Mouse (Mus musculus): ENCODE measurements around the gene Slc28a1.

Slc28a1 gene

DNA sequence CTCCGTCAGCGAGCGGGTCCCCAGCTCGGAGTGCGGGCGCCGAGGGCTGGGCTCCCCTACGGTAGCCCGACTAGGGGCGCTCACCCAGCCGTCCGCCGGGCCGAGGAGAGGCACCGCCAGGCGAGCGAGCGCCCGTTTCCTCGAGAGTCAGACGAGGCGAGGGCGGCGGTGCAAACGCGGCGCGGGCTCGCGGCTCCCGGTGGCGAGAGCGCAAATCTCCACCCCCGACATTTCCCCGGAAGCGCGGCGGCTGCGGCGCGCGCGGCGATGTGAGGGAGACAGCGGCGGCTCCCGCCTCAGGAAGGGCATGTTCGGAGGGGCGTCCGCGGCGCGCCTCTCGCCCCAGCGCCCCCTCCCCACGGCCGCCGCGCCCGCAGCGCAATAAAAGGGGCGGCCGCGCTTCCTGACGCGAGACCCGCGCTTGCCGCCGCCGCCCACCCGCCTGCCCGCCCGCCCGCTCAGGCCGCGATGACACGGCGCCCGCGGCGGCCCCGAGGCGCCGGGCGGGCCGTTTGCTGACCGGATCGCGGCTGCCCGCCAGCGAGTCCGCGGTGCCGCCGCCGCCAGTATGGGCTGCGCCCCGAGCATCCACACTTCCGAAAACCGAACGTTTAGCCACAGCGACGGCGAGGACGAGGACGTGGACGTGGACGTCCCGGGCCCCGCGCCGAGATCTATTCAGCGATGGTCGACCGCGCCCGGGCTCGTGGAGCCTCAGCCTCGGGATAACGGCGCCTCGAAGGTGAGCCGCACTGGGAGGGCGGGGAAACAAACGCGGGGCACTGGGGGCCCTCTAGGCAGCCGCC, 99.0 kb downstream of the Slc28a1 start, which contains the start of gene Pde8a:
Gene Pde8a (plus strand): TSS at position 250 of the 806 bp plus-strand sequence.
- peak; percentile 66 for DNase-seq (ENCODE audit: low spot score)

DNA sequence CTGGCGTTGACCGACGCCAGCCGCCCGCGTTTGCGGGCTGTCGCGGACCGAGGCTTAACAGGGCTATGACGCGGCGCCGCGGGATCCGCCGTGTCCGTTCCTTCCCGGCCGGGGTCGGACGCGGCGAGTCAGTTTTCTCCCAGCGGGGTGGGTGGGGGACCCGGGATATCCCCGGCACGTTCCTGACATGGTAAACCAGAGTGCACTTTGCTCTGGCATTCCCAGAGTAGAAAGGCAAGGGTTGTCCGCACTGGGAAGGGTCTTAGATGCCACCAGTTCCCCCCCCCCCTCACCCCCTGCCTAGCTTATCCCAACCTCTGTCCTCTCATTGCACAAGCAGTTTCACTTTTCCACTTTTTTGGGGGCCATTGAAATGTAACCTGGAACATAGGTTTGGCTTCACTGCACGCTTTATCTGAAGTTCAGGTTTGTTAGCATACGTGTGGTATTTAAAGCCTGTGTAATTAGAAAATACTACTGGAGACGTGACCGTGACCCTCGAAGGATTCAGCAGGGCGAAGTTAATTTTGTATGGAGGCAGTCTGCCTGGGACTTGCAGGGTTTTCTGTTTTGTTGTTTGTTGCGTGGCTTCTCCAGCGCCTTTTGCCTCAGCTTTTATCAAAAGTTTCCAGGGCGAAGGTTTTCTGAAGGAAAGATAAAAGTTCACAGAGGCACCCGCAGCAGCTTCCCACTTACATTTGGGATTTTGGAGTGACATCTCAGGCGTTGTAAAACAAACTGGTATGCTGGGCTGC, 99.7 kb downstream of the Slc28a1 start:
- no peak for DNase-seq (ENCODE audit: low spot score)

DNA sequence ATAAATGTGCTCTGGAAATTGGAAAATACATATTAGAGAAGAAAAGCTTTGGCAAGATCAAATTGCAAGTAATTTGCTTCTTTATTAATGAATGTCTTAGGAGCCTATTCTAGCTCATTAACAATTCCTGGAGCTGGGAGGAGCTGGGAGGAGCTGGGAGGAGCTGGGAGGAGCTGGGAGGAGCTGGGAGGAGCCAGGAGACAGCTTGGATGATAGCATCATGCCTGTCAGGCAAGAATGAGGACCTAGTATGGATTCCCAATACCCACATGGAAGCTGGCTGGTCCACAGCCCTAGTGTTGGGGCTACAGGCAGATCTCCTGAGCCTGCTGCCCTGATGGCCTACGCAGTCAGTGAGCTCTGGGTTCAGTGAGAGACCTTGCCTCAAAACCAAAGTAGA, 101.4 kb downstream of the Slc28a1 start:
- no peak for DNase-seq (ENCODE audit: low spot score)

DNA sequence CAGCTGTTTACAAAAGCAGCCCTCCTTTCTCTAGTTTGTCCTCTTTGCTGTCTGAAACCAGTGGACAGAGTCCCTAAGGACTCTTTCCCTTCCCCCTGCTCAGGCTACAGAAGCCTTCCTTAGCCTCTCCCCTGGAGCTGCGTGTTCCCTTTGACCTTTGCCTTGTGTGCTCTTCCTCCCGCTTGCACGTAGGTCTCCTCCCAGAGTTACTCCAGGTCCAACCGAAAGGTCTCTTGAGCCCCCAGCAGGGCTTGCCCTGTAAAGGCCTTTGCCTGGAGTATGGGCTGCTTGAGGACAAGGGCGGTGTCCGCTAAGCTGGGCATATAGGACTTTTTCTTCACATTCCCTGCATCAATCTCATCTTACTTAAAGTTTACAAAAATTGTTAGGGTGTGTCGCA, 104.7 kb downstream of the Slc28a1 start:
- DNase-seq (ENCODE audit: low spot score): no peak

Data from testis, postnatal 10 days (tissue).